Mouse (Mus musculus) embryonic facial prominence, embryonic 15.5 days (tissue): ENCODE measurements around the gene Nudt16l1. TPM values are rescaled to one million over a fixed set of nuclear protein-coding genes. Genes with fewer than 3 reads are reported as not detected.

Source experiments
- ATAC-seq: fragments of 200-750 bp; cut with Nextera tagmentation; 2 replicates; pipeline ENCODE4 v1.8.0; 2017; ENCODE audit warnings: low read depth, moderate TSS enrichment; ENCODE audit not compliant: insufficient number of reproducible peaks, low FRiP score, low TSS enrichment
- H3K27ac ChIP-seq: fragments of 300-500 bp; sonication (generic); replicated peaks from 2 replicates; pipeline ENCODE4 v1.5.1; 2015; ENCODE audit warnings: mild to moderate bottlenecking, inconsistent platforms
- H3K27me3 ChIP-seq: fragments of 300-500 bp; sonication (generic); 2 replicates; pipeline ENCODE4 v1.6.1; 2015; ENCODE audit warnings: inconsistent platforms
- H3K36me3 ChIP-seq: fragments of 300-500 bp; sonication (generic); 2 replicates; pipeline ENCODE4 v1.6.1; 2015; ENCODE audit warnings: mild to moderate bottlenecking, inconsistent platforms
- H3K4me1 ChIP-seq: fragments of 300-500 bp; sonication (generic); 2 replicates; pipeline ENCODE4 v1.6.1; 2015; ENCODE audit warnings: inconsistent platforms
- H3K4me2 ChIP-seq: fragments of 300-500 bp; sonication (generic); replicated peaks from 2 replicates; pipeline ENCODE4 v1.6.1; 2015; ENCODE audit warnings: mild to moderate bottlenecking, inconsistent platforms
- H3K4me3 ChIP-seq: fragments of 300-500 bp; sonication (generic); replicated peaks from 2 replicates; pipeline ENCODE4 v1.5.1; 2015; ENCODE audit warnings: mild to moderate bottlenecking, inconsistent platforms
- H3K9ac ChIP-seq: fragments of 300-500 bp; sonication (generic); 2 replicates; pipeline ENCODE4 v1.6.1; 2015; ENCODE audit warnings: inconsistent platforms
- H3K9me3 ChIP-seq: fragments of 300-500 bp; sonication (generic); replicated peaks from 2 replicates; pipeline ENCODE4 v1.6.1; 2016; ENCODE audit warnings: inconsistent platforms
- WGBS: fragments of 180-500 bp; shearing (Covaris S2); methylation state at CpG from one replicate; pipeline ENCODE4 v1.1.7; 2015; 5-methylcytosine and 5-hydroxymethylcytosine counted together
- polyA plus RNA-seq: library from polyadenylated mRNA; unstranded; fragments of >200 nt; fragmentation: Nextera tagmentation; extraction: Ambion mirVana; gene quantifications from 2 replicates; pipeline ENCODE4 v1.2.1, GENCODE M21; 2015

Gene Nudt16l1
- polyA plus RNA-seq, 1 experiment from 2014 or later = 156 TPM

- H3K4me3 ChIP-seq = no peak overlapping the region
- no peak overlapping the region for H3K9ac ChIP-seq
- no peak for ATAC-seq
- H3K4me1 ChIP-seq = peaks cover 11% of the 10 kb centered on the region
- H3K4me2 ChIP-seq = no peak overlapping the region
- no peak overlapping the region for H3K27ac ChIP-seq
- H3K27me3 ChIP-seq = no peaks in the 10 kb centered on the region
- WGBS = 70% methylated on average over 6 of the region's 6 CpGs
- H3K9me3 ChIP-seq = no peaks in the 10 kb centered on the region
- peaks cover 10% of the 10 kb centered on the region; the same call in 1 of the 2 replicates for H3K36me3 ChIP-seq
Observed at GRCm38 (mm10) chr16:4903491-4904102, 35.0 kb upstream of the Nudt16l1 start.

- no peak overlapping the region for H3K4me2 ChIP-seq
- H3K27ac ChIP-seq = no peak overlapping the region
- no peak overlapping the region for H3K4me3 ChIP-seq
- no peak overlapping the region for H3K9ac ChIP-seq
- H3K9me3 ChIP-seq = no peaks in the 10 kb centered on the region
- H3K27me3 ChIP-seq = no peaks in the 10 kb centered on the region
- H3K4me1 ChIP-seq = peaks cover 11% of the 10 kb centered on the region
- H3K36me3 ChIP-seq = peaks cover 20% of the 10 kb centered on the region
- WGBS = 81% methylated on average over 3 of the region's 3 CpGs
- no peak for ATAC-seq
Observed at GRCm38 (mm10) chr16:4904878-4905277, 33.7 kb upstream of the Nudt16l1 start.

- Histone ChIP-seq H3K4me3 (no peak overlapping the region), H3K27me3 (no peaks in the 10 kb centered on the region), H3K9me3 (no peaks in the 10 kb centered on the region), H3K4me2 (no peak overlapping the region), H3K36me3 (peaks cover 26% of the 10 kb centered on the region), H3K27ac (no peak overlapping the region), H3K9ac (no peak overlapping the region), H3K4me1 (peaks cover 11% of the 10 kb centered on the region)
- no peak for ATAC-seq
- WGBS = 34% methylated on average over 1 of the region's 1 CpGs
Observed at GRCm38 (mm10) chr16:4905591-4905990, 33.0 kb upstream of the Nudt16l1 start.

- Histone ChIP-seq H3K4me3 (no peak overlapping the region), H3K4me2 (no peak overlapping the region), H3K9ac (no peak overlapping the region), H3K27me3 (no peaks in the 10 kb centered on the region), H3K9me3 (no peaks in the 10 kb centered on the region), H3K27ac (no peak overlapping the region), H3K36me3 (peaks cover 36% of the 10 kb centered on the region), H3K4me1 (peaks cover 8% of the 10 kb centered on the region)
- no peak for ATAC-seq
Observed at GRCm38 (mm10) chr16:4906559-4906958, 32.0 kb upstream of the Nudt16l1 start.

- ATAC-seq = no peak
Observed at GRCm38 (mm10) chr16:4907386-4907785, 31.2 kb upstream of the Nudt16l1 start.

GRCm38 (mm10) chr16:4907972-4908371 lies 30.6 kb upstream of the Nudt16l1 start:
- Histone ChIP-seq H3K36me3 (peaks cover 49% of the 10 kb centered on the region), H3K4me3 (no peak overlapping the region), H3K27me3 (no peaks in the 10 kb centered on the region), H3K9ac (no peak overlapping the region), H3K4me1 (peaks cover 11% of the 10 kb centered on the region), H3K9me3 (no peaks in the 10 kb centered on the region), H3K27ac (no peak overlapping the region), H3K4me2 (no peak overlapping the region)
- WGBS = 56% methylated on average over 5 of the region's 5 CpGs
- ATAC-seq = no peak

More at GRCm38 (mm10) chr16:4907386-4907785, 31.2 kb upstream of the Nudt16l1 start:
- peaks cover 8% of the 10 kb centered on the region for H3K4me1 ChIP-seq
- H3K27ac ChIP-seq = no peak overlapping the region
- no peak overlapping the region for H3K4me2 ChIP-seq
- no peak overlapping the region for H3K9ac ChIP-seq
- peaks cover 43% of the 10 kb centered on the region for H3K36me3 ChIP-seq
- H3K9me3 ChIP-seq = no peaks in the 10 kb centered on the region
- no peaks in the 10 kb centered on the region for H3K27me3 ChIP-seq
- no peak overlapping the region for H3K4me3 ChIP-seq
- WGBS = 50% methylated on average over 2 of the region's 2 CpGs

- no peak for ATAC-seq
- Histone ChIP-seq H3K9ac (no peak overlapping the region), H3K27me3 (no peaks in the 10 kb centered on the region), H3K4me3 (no peak overlapping the region), H3K36me3 (peaks cover 59% of the 10 kb centered on the region), H3K4me2 (no peak overlapping the region), H3K9me3 (no peaks in the 10 kb centered on the region), H3K27ac (no peak overlapping the region), H3K4me1 (peaks cover 19% of the 10 kb centered on the region)
- 99% methylated on average over 2 of the region's 2 CpGs for WGBS
Observed at GRCm38 (mm10) chr16:4909745-4910144, 28.8 kb upstream of the Nudt16l1 start.

GRCm38 (mm10) chr16:4910758-4911157 lies 27.8 kb upstream of the Nudt16l1 start:
- Histone ChIP-seq H3K9me3 (no peaks in the 10 kb centered on the region), H3K4me2 (no peak overlapping the region), H3K9ac (no peak overlapping the region), H3K4me3 (no peak overlapping the region), H3K36me3 (peaks cover 66% of the 10 kb centered on the region), H3K27me3 (no peaks in the 10 kb centered on the region), H3K27ac (no peak overlapping the region), H3K4me1 (peaks cover 16% of the 10 kb centered on the region)
- no peak for ATAC-seq
- 94% methylated on average over 8 of the region's 8 CpGs for WGBS

- peak overlapping the region; percentile 71; the same call in 1 of the 2 replicates for H3K27ac ChIP-seq
- H3K9me3 ChIP-seq = no peaks in the 10 kb centered on the region
- H3K4me1 ChIP-seq = peaks cover 16% of the 10 kb centered on the region
- no peak overlapping the region for H3K4me2 ChIP-seq
- H3K27me3 ChIP-seq = no peaks in the 10 kb centered on the region
- H3K36me3 ChIP-seq = peaks cover 80% of the 10 kb centered on the region
- WGBS = 66% methylated on average over 10 of the region's 10 CpGs
- H3K9ac ChIP-seq = no peak overlapping the region
- H3K4me3 ChIP-seq = no peak overlapping the region
- ATAC-seq = no peak
Observed at GRCm38 (mm10) chr16:4912074-4912648, 26.4 kb upstream of the Nudt16l1 start.

- peaks cover 78% of the 10 kb centered on the region for H3K36me3 ChIP-seq
- H3K4me2 ChIP-seq = no peak overlapping the region
- H3K27ac ChIP-seq = peak overlapping the region; percentile 71
- H3K4me3 ChIP-seq = no peak overlapping the region
- H3K9ac ChIP-seq = no peak overlapping the region
- no peak; the same call in 1 of the 2 replicates for ATAC-seq
- WGBS = 54% methylated on average over 11 of the region's 11 CpGs
- peaks cover 12% of the 10 kb centered on the region for H3K4me1 ChIP-seq
- H3K9me3 ChIP-seq = no peaks in the 10 kb centered on the region
- H3K27me3 ChIP-seq = no peaks in the 10 kb centered on the region
Observed at GRCm38 (mm10) chr16:4912907-4913782, 25.4 kb upstream of the Nudt16l1 start.
